Mouse (Mus musculus) CD8-positive naive resting alpha-beta T cell, adult 57 days (primary cell): ENCODE data around the gene 4833439L19Rik. TPM values are rescaled to one million over a fixed set of nuclear protein-coding genes. Genes with fewer than 3 reads are reported as not detected.

Source experiments
- total RNA-seq: library from RNA; stranded (reverse); gene quantifications from one replicate; pipeline ENCODE4 v1.2.4, GENCODE M21; 2023

4833439L19Rik gene
- 34.8 TPM for total RNA-seq

GRCm38 (mm10) chr13:54565201-54565581, at the start of gene 4833439L19Rik:
Gene 4833439L19Rik, minus strand, starts transcription at chr13:54565435.

GRCm38 (mm10) chr13:54610972-54611754, 45.9 kb upstream of the 4833439L19Rik start, which contains the start of gene Cltb:
Gene Cltb, minus strand, starts transcription at chr13:54611344.

GRCm38 (mm10) chr13:54589996-54590951, 25.0 kb upstream of the 4833439L19Rik start, which contains the start of the genes Nop16 and Higd2a:
Gene Nop16, minus strand, starts transcription at chr13:54590090.
Gene Higd2a, plus strand, starts transcription at chr13:54590207.

GRCm38 (mm10) chr13:54574854-54575481, 9.7 kb upstream of the 4833439L19Rik start, which contains the start of gene Arl10:
Gene Arl10, plus strand, starts transcription at chr13:54575015.

GRCm38 (mm10) chr13:54503604-54504521, 61.4 kb downstream of the 4833439L19Rik start, which contains the start of gene Simc1:
Gene Simc1, plus strand, starts transcription at chr13:54503779.

Other genes with a start within 250 kb of the 4833439L19Rik start
- gene Cplx2, start 194.1 kb downstream of the 4833439L19Rik start, total RNA-seq = 0.67 TPM
- gene Thoc3, start 96.6 kb downstream of the 4833439L19Rik start, total RNA-seq = 23.9 TPM
- 38.8 TPM for gene Simc1, start 61.7 kb downstream of the 4833439L19Rik start, total RNA-seq
- gene Arl10, start 9.6 kb upstream of the 4833439L19Rik start, total RNA-seq = 6.6 TPM
- gene Nop16, start 24.7 kb upstream of the 4833439L19Rik start, total RNA-seq = 15.1 TPM
- 73.5 TPM for gene Higd2a, start 24.8 kb upstream of the 4833439L19Rik start, total RNA-seq
- gene Cltb, start 45.9 kb upstream of the 4833439L19Rik start, total RNA-seq = 39.1 TPM
- gene Faf2, start 56.3 kb upstream of the 4833439L19Rik start, total RNA-seq = 60.7 TPM
- gene Rnf44, start 128.5 kb upstream of the 4833439L19Rik start, total RNA-seq = 197 TPM
- not detected for gene Cdhr2, start 136.0 kb upstream of the 4833439L19Rik start, total RNA-seq
- not detected for gene Gprin1, start 184.4 kb upstream of the 4833439L19Rik start, total RNA-seq
- gene Sncb, start 201.2 kb upstream of the 4833439L19Rik start, total RNA-seq = not detected
- gene Eif4e1b, start 218.6 kb upstream of the 4833439L19Rik start, total RNA-seq = not detected
- 1.4 TPM for gene Tspan17, start 223.9 kb upstream of the 4833439L19Rik start, total RNA-seq